Mouse (Mus musculus) megakaryocyte-erythroid progenitor cell, adult 5-6 weeks (primary cell): ENCODE measurements around the gene Mmd. TPM values are rescaled to one million over a fixed set of nuclear protein-coding genes. Genes with fewer than 3 reads are reported as not detected.

Experiments used
- ATAC-seq: replicated peaks from 2 replicates; pipeline ENCODE4 v1.8.0; 2016; ENCODE audit warnings: mild to moderate bottlenecking, inconsistent platforms; ENCODE audit not compliant: severe bottlenecking, poor library complexity, low FRiP score, low TSS enrichment
- total RNA-seq, 2 experiments: library from RNA; stranded (forward) in 1 of 2; stranded (reverse) in 1 of 2; fragments of 200-1000, 215-1000 nt in 1 of 2; fragments of >200 nt in 1 of 2; fragmentation: Nextera tagmentation in 1 of 2; gene quantifications; 2 replicates each; pipeline ENCODE4 v1.2.3; 2014 to 2017

Gene Mmd
- total RNA-seq (2014; fragmentation: Nextera tagmentation) = 12.5 and 21.9 TPM in 2 replicates
- 14.6 and 19.7 TPM in 2 replicates for total RNA-seq (2017)

- peak; percentile 97 for ATAC-seq
Observed at GRCm38 (mm10) chr11:90249025-90249650, at the start of gene Mmd. Mmd (plus strand) TSS chr11:90249456.

DNA sequence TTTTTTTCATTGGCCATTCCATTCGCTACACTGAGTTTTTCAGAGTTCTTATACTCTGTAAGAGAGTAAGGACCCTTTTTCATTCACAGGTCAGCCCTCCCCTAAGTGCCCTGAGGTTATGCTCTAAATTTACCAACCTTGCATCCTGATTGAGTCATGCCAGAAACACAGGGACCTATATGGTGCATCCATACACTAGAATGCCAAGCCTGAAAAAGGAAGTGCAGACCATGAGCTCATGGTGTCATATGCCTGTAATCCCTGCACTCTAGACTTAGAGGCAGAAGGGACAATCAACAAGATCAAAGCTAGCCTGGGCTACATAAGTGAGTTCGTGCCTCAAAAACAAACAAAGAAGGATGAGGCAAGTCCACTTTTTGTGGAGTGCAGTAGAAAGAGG is 48.4 kb upstream of the Mmd start:
- ATAC-seq = no peak

GRCm38 (mm10) chr11:90214246-90214645 is 35.0 kb upstream of the Mmd start:
- ATAC-seq = no peak

DNA sequence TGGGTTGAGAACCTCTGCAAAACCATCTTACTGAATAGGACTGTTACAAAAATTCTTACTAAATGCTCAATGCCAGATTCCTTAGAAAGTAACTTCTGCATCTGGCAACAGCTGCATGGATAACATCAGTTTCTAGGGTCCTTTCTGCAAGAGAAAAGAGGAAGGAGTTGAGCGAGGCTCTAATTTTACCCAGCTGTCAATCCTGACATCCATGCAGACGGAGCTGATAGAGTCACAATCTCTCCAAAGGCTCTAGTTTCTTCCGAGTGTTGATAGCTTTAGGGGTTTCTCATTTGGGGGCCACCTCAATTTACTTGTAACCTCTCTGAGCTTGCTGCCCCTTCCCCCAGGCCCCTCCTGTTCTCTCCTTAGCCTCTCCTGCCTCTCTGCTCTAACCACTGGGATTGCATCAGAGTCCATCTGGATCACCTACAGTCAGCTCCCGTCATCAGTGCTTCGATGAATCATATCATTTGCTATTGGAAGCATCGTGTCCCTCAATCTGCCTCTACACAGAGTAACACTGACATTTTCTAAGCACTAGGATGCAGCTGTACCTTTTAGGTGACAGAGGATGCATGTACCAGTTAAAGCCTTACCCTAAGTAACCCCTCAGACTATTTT is 29.1 kb upstream of the Mmd start:
- ATAC-seq = no peak

- ATAC-seq = no peak
Observed at GRCm38 (mm10) chr11:90220750-90221149, 28.5 kb upstream of the Mmd start.

DNA sequence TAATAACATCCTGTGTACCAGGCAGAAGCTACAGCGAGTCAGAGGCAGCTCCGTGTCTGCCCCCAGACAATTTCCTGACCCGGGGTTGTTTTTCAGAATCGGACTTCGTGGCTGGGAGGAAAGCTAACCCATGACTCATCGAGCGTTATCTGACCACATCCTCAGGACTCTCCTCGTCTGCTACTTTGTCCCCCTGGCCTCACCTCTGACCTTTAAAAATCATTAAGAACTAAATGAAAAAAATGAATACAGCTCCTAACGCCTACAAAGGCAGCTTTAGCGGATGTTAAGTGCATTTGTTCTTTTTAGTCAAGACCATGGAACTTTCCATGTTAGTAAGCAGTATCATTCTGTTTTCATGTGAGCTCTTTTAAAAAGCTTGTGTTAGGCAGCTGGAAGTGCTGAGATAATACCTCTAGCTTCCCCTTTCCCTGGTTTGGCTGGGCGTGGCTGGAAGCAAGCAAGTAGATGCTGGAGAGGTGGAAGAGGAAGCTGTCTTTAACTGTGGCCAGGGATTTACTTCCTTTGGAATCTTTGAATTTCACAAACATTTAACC is 24.3 kb upstream of the Mmd start:
- peak; percentile 65 for ATAC-seq

- no peak for ATAC-seq
Observed at GRCm38 (mm10) chr11:90227000-90227922, 22.0 kb upstream of the Mmd start.

- ATAC-seq = no peak
Observed at GRCm38 (mm10) chr11:90228251-90228949, 20.9 kb upstream of the Mmd start.

GRCm38 (mm10) chr11:90229800-90230199 is 19.5 kb upstream of the Mmd start:
- ATAC-seq = no peak

DNA sequence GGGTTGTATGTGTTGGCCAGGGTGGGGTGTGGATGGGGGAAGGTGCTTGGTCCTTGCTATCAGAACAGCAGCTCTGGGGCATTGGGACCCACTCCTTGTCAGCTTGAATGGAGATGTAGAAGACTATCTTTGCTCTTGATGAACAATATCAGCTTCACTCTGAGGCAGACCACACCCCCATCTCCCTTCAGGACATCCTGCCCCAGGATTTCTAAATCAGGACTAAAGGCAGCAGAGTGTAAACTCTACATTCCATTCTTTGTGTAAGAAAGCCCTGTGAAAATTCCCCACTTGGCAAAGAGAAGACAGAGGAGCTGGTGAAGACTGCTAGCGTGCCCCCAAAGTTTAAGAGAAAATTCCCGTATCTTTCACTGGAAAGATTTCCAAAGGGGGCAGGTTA is 18.6 kb upstream of the Mmd start:
- ATAC-seq = no peak

DNA sequence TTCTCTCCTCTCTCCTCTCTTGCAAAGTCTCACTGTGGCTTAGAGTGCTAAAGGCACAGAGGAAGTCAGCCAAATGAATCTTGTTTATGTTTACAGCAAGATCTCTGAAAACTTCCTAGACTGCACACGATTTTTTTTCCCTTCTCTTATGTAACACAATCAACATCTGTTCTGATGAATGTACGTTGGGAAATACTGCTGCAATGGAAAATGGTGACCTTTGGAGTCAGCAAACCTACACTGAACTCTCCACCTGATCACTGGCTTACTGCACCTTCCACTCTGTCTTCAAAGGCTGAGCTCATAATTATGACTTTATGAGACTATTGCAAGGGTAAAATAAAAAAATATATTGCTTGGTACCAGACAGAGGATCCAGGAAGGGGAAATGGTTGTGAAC is 17.6 kb upstream of the Mmd start:
- no peak for ATAC-seq

GRCm38 (mm10) chr11:90232685-90233084 is 16.6 kb upstream of the Mmd start:
- ATAC-seq = no peak

DNA sequence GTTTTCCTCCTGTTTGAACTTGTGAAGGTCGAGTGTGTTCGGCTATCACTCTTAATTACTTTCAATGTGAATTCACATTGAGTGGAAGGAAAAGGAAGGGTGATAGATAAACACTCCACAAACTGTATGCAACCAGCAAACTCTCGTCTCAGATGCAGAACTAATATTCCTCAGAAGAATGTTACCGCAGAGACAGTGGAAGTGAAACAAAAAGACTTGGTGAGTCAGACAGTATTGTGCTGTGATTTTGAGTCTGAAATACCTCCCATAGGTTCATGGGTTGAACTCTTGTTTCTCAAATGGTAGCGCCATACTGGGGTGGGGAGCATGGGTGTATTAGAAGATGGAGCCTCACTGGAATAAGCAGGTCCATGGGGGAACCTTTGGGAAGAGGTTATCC is 14.0 kb upstream of the Mmd start:
- no peak for ATAC-seq

- no peak for ATAC-seq
Observed at GRCm38 (mm10) chr11:90237616-90238015, 11.6 kb upstream of the Mmd start.

DNA sequence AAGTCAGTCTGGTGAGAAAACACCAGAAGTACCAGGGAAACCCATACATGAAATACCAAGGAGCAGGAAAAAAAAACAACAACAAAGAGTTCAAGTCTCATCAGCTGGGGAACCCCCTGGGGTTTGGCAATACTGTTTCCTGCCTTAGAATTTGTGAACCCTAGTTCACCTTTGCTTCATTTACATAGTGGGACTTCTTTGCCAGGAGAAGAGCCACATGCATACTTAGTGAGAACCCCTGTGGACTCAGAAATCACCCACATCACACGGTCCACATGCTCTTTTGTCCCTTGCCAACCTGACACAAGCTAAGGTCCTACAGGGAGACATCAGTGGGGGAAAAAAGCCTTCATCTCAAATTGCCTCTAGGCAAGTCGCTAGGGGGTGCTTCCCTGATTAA is 10.6 kb upstream of the Mmd start:
- ATAC-seq = no peak

- no peak for ATAC-seq
Observed at GRCm38 (mm10) chr11:90240652-90241330, 8.5 kb upstream of the Mmd start.

GRCm38 (mm10) chr11:90241874-90242273 is 7.4 kb upstream of the Mmd start:
- no peak for ATAC-seq

DNA sequence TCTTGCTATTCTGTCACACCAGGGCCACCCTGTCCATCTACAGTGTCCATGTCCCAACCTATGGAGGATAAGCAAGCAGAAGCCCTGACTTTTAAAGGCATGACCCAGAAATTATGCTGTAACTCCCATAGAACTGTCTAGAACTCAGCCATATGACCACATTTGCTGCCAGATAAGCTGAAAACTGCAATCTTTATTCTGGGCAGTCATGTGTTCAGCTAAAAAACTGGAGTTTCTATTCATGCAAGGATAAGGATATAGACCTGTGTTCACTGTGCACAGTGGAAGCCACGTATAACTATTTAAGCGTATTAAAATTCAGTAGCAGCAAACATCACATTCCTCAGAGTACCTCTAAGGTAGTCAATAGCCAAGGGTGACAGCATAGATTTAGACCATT is 6.0 kb upstream of the Mmd start:
- no peak for ATAC-seq

DNA sequence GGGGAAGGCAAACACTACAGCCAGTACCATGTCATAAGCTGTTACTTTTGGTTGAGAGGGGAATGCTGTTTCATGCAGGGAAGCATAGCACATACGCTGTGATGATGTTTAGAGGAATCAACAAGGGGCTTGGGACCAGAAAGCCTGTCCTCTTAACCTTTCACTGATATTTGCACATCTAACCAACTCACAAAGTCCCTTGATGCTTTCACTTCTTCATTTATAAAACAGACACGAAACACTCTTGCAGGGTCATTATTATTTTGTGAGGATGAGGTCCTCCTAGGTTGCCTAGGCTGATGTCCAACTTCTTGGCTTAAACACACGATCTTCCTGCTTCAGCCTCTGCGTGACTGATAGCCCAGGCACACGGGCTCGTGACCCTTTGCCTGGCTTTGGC is 3.6 kb upstream of the Mmd start:
- ATAC-seq = no peak
